Mouse (Mus musculus) megakaryocyte, adult 5-6 weeks (primary cell): ENCODE measurements at regions not wholly inside any gene's neighbourhood (a gene's known extent, or its start where the extent isn't known, plus 50 kb on each side); places are given as distances from the start of the nearest gene placed in this dataset.

Experiments
- ATAC-seq: 2 replicates; pipeline ENCODE4 v1.8.0; 2016; ENCODE audit warnings: mild to moderate bottlenecking, inconsistent platforms; ENCODE audit not compliant: poor library complexity, severe bottlenecking

GRCm38 (mm10) chr2:146565693-146566092 is 53.5 kb upstream of the Ralgapa2 start:
- peak; percentile 50; the same call in 1 of the 2 replicates for ATAC-seq

GRCm38 (mm10) chr2:146568171-146568842 is 56.2 kb upstream of the Ralgapa2 start:
- ATAC-seq = no peak

- ATAC-seq = no peak
Measured at GRCm38 (mm10) chr2:146571036-146571435, 58.9 kb upstream of the Ralgapa2 start.

GRCm38 (mm10) chr2:146571857-146572256 is 59.7 kb upstream of the Ralgapa2 start:
- no peak for ATAC-seq

GRCm38 (mm10) chr2:146575610-146576297 is 63.6 kb upstream of the Ralgapa2 start:
- no peak for ATAC-seq

GRCm38 (mm10) chr2:146576298-146576905 is 64.3 kb upstream of the Ralgapa2 start:
- no peak for ATAC-seq

- ATAC-seq = no peak
Measured at GRCm38 (mm10) chr2:146577096-146577495, 65.0 kb upstream of the Ralgapa2 start.

GRCm38 (mm10) chr2:146581220-146581619 is 69.1 kb upstream of the Ralgapa2 start:
- no peak for ATAC-seq

- no peak for ATAC-seq
Measured at GRCm38 (mm10) chr2:146583807-146584388, 71.8 kb upstream of the Ralgapa2 start.

- ATAC-seq = 0 out of 2 replicates have a peak, but pooled peaks have one; percentile 27
Measured at GRCm38 (mm10) chr2:146586381-146586780, 74.2 kb upstream of the Ralgapa2 start.

GRCm38 (mm10) chr2:146586981-146587380 is 74.8 kb upstream of the Ralgapa2 start:
- no peak for ATAC-seq

GRCm38 (mm10) chr2:146589860-146590259 is 77.7 kb upstream of the Ralgapa2 start:
- no peak for ATAC-seq

- ATAC-seq = peak; percentile 67
Measured at GRCm38 (mm10) chr2:146593291-146593690, 81.1 kb upstream of the Ralgapa2 start.

- no peak for ATAC-seq
Measured at GRCm38 (mm10) chr2:146594212-146594611, 82.1 kb upstream of the Ralgapa2 start.

GRCm38 (mm10) chr2:146595673-146596072 is 83.5 kb upstream of the Ralgapa2 start:
- ATAC-seq = no peak

- 0 out of 2 replicates have a peak, but pooled peaks have one; percentile 9 for ATAC-seq
Measured at GRCm38 (mm10) chr2:146606170-146606569, 94.0 kb upstream of the Ralgapa2 start.

- ATAC-seq = no peak
Measured at GRCm38 (mm10) chr2:146610896-146611295, 98.8 kb upstream of the Ralgapa2 start.

- ATAC-seq = peak; percentile 85
Measured at GRCm38 (mm10) chr2:146611886-146612521, 99.9 kb upstream of the Ralgapa2 start.

GRCm38 (mm10) chr2:146612522-146613288 is 100.6 kb upstream of the Ralgapa2 start:
- ATAC-seq = peak; percentile 70

GRCm38 (mm10) chr2:146621167-146621566 is 109.0 kb upstream of the Ralgapa2 start:
- peak; percentile 48; the same call in 1 of the 2 replicates for ATAC-seq
